Mouse (Mus musculus) midbrain, postnatal 0 days (tissue): ENCODE results near the gene Cnih4. TPM values are rescaled to one million over a fixed set of nuclear protein-coding genes. Genes with fewer than 3 reads are reported as not detected.

ENCODE experiments used
- ATAC-seq: fragments of 200-750 bp; cut with Nextera tagmentation; 2 replicates; pipeline ENCODE4 v1.8.0; 2017; ENCODE audit warnings: moderate number of reproducible peaks, mild to moderate bottlenecking, moderate TSS enrichment, moderate library complexity; ENCODE audit not compliant: low FRiP score
- DNase-seq: peaks from one replicate; pipeline ENCODE4 v3.0.0-alpha.2; 2015; ENCODE audit warnings: low spot score
- H3K27ac ChIP-seq: fragments of 300-500 bp; sonication (generic); 2 replicates; pipeline ENCODE4 v1.5.1; 2014; ENCODE audit warnings: low read depth, mild to moderate bottlenecking, low read length, mixed read lengths
- H3K27me3 ChIP-seq: fragments of 300-500 bp; sonication (generic); 2 replicates; pipeline ENCODE4 v1.6.1; 2014; ENCODE audit warnings: low read length, control low read depth, mixed read lengths; ENCODE audit not compliant: insufficient read depth
- H3K36me3 ChIP-seq: fragments of 300-500 bp; sonication (generic); 2 replicates; pipeline ENCODE4 v1.6.1; 2014; ENCODE audit warnings: low read length, control low read depth, mixed read lengths; ENCODE audit not compliant: insufficient read depth
- H3K4me1 ChIP-seq: fragments of 300-500 bp; sonication (generic); 2 replicates; pipeline ENCODE4 v1.6.1; 2014; ENCODE audit warnings: mild to moderate bottlenecking, control low read depth, antibody characterized with exemption, low read length, mixed read lengths; ENCODE audit not compliant: insufficient read depth
- H3K4me2 ChIP-seq: fragments of 300-500 bp; sonication (generic); 2 replicates; pipeline ENCODE4 v1.6.1; 2014; ENCODE audit warnings: low read depth, mild to moderate bottlenecking, low read length, mixed read lengths; ENCODE audit not compliant: poor library complexity, severe bottlenecking
- H3K4me3 ChIP-seq: fragments of 300-500 bp; sonication (generic); 2 replicates; pipeline ENCODE4 v1.5.1; 2014; ENCODE audit warnings: low read depth, mild to moderate bottlenecking, low read length, moderate library complexity
- H3K9ac ChIP-seq: fragments of 300-500 bp; sonication (generic); replicated peaks from 2 replicates; pipeline ENCODE4 v1.6.1; 2014; ENCODE audit warnings: mild to moderate bottlenecking, low read length, moderate library complexity, mixed read lengths; ENCODE audit not compliant: poor library complexity, severe bottlenecking
- H3K9me3 ChIP-seq: fragments of 300-500 bp; sonication (generic); 2 replicates; pipeline ENCODE4 v1.6.1; 2016; ENCODE audit warnings: low read length, control low read depth
- CTCF ChIP-seq: IDR thresholded peaks from 2 replicates; pipeline ENCODE4 v1.5.1; 2016; ENCODE audit warnings: antibody characterized with exemption, mild to moderate bottlenecking
- WGBS: fragments of 180-500 bp; shearing (Covaris S2); extraction: QIAGEN DNeasy Blood & Tissue Kit; methylation state at CpG from one replicate; pipeline ENCODE4 v1.1.7; 2014; 5-methylcytosine and 5-hydroxymethylcytosine counted together
- polyA plus RNA-seq: library from polyadenylated mRNA; unstranded; fragments of >200 nt; fragmentation: Nextera tagmentation; extraction: Ambion mirVana; gene quantifications from 2 replicates; pipeline ENCODE4 v1.2.1, GENCODE M21; 2015
- total RNA-seq: library from RNA; depleted of rRNA; stranded (reverse); fragments of >200 nt; gene quantifications from 2 replicates; pipeline ENCODE4 v1.2.3, GENCODE M21; 2014; rRNA removed

Cnih4 gene
- total and polyA plus RNA-seq, 2 experiments from 2014 or later = 11.9 to 45.7 TPM

GRCm38 (mm10) chr1:181211920-181212633 is 67.6 kb downstream of the Cnih4 start, which contains the start of gene Wdr26:
TSS of gene Wdr26 (minus strand) at chr1:181212001.
- H3K9ac ChIP-seq = peak within 1 kb of the TSS; percentile 95
- H3K4me2 ChIP-seq = peak within 1 kb of the TSS; percentile 88
- ATAC-seq (peak; percentile 93), DNase-seq (peak; percentile 94)
- peak within 1 kb of the TSS; percentile 99 for H3K4me3 ChIP-seq
- peak; percentile 38 for TF ChIP-seq CTCF
- no peaks in the 10 kb centered on the region for H3K36me3 ChIP-seq
- H3K27me3 ChIP-seq = no peaks in the 10 kb centered on the region
- H3K4me1 ChIP-seq = peaks cover 5% of the 10 kb centered on the region; the same call in 1 of the 2 replicates
- H3K27ac ChIP-seq = peak within 1 kb of the TSS; percentile 87
- H3K9me3 ChIP-seq = no peaks in the 10 kb centered on the region
- WGBS = 1% methylated on average over 44 of the region's 54 CpGs

- DNase-seq (no peak), ATAC-seq (no peak)
- Histone ChIP-seq H3K9ac (no peak overlapping the region), H3K4me2 (no peak overlapping the region), H3K27me3 (no peaks in the 10 kb centered on the region), H3K27ac (no peak overlapping the region), H3K4me1 (peaks cover 4% of the 10 kb centered on the region; the same call in 1 of the 2 replicates), H3K4me3 (no peak overlapping the region), H3K9me3 (no peaks in the 10 kb centered on the region), H3K36me3 (no peaks in the 10 kb centered on the region; the same call in 1 of the 2 replicates)
- no peak for TF ChIP-seq CTCF
- 87% methylated on average over 8 of the region's 8 CpGs for WGBS
These were observed 70.0 kb downstream of the Cnih4 start for GRCm38 (mm10) chr1:181214296-181215035.

- DNase-seq = no peak
- whole genome bisulfite sequencing = 68% methylated on average over 4 of the region's 4 CpGs
These were observed 71.8 kb downstream of the Cnih4 start for GRCm38 (mm10) chr1:181216315-181216714.

More at GRCm38 (mm10) chr1:181216315-181216714, 71.8 kb downstream of the Cnih4 start:
- Histone ChIP-seq H3K9me3 (no peaks in the 10 kb centered on the region), H3K36me3 (no peaks in the 10 kb centered on the region; the same call in 1 of the 2 replicates), H3K4me1 (no peaks in the 10 kb centered on the region; the same call in 1 of the 2 replicates), H3K4me3 (no peak overlapping the region), H3K27me3 (no peaks in the 10 kb centered on the region), H3K27ac (no peak overlapping the region), H3K9ac (no peak overlapping the region), H3K4me2 (no peak overlapping the region)
- TF ChIP-seq CTCF = no peak
- ATAC-seq = no peak

Other genes with a start within 250 kb of the Cnih4 start
- gene Pycr2, start 240.4 kb upstream of the Cnih4 start, total RNA-seq = 48.5 and 50.5 TPM in 2 replicates
- 60.5 and 63.7 TPM in 2 replicates for gene Pycr2, start 240.4 kb upstream of the Cnih4 start, polyA plus RNA-seq
- gene Lefty1, start 209.7 kb upstream of the Cnih4 start, total RNA-seq = 0.38 TPM in 1 of 2 replicates, not detected in the other
- gene Lefty1, start 209.7 kb upstream of the Cnih4 start, polyA plus RNA-seq = 0.41 and 0.42 TPM in 2 replicates
- 4.8 and 6.4 TPM in 2 replicates for gene Tmem63a, start 202.3 kb upstream of the Cnih4 start, total RNA-seq
- gene Tmem63a, start 202.3 kb upstream of the Cnih4 start, polyA plus RNA-seq = 1.3 and 1.7 TPM in 2 replicates
- 11.8 and 13.8 TPM in 2 replicates for gene Ephx1, start 123.8 kb upstream of the Cnih4 start, total RNA-seq
- gene Ephx1, start 123.8 kb upstream of the Cnih4 start, polyA plus RNA-seq = 9.7 and 10.6 TPM in 2 replicates
- gene 9130409I23Rik, start 93.5 kb upstream of the Cnih4 start, total RNA-seq = not detected in 2 replicates
- gene 9130409I23Rik, start 93.5 kb upstream of the Cnih4 start, polyA plus RNA-seq = not detected in 2 replicates
- gene Nvl, start 489 bp upstream of the Cnih4 start, total RNA-seq = 25.6 and 36.3 TPM in 2 replicates
- 29.4 and 32.7 TPM in 2 replicates for gene Nvl, start 489 bp upstream of the Cnih4 start, polyA plus RNA-seq
- gene Wdr26, start 67.3 kb downstream of the Cnih4 start, total RNA-seq = 49.6 and 66.9 TPM in 2 replicates
- gene Wdr26, start 67.3 kb downstream of the Cnih4 start, polyA plus RNA-seq = 31.4 and 44.1 TPM in 2 replicates
- 35.7 and 40.1 TPM in 2 replicates for gene Cnih3, start 207.9 kb downstream of the Cnih4 start, total RNA-seq
- gene Cnih3, start 207.9 kb downstream of the Cnih4 start, polyA plus RNA-seq = 18.8 and 22.5 TPM in 2 replicates